Mouse (Mus musculus): ENCODE results near the gene Arl2bp. TPM values are rescaled to one million over a fixed set of nuclear protein-coding genes. Genes with fewer than 3 reads are reported as not detected.
A peak's percentile ranks its signal among the peaks of the same experiment; 100 is the strongest.

The Arl2bp gene
- polyA plus RNA-seq (2014; fragmentation: Nextera tagmentation; extraction: Ambion mirVana): 54.1 and 60.8 TPM in 2 replicates

DNA sequence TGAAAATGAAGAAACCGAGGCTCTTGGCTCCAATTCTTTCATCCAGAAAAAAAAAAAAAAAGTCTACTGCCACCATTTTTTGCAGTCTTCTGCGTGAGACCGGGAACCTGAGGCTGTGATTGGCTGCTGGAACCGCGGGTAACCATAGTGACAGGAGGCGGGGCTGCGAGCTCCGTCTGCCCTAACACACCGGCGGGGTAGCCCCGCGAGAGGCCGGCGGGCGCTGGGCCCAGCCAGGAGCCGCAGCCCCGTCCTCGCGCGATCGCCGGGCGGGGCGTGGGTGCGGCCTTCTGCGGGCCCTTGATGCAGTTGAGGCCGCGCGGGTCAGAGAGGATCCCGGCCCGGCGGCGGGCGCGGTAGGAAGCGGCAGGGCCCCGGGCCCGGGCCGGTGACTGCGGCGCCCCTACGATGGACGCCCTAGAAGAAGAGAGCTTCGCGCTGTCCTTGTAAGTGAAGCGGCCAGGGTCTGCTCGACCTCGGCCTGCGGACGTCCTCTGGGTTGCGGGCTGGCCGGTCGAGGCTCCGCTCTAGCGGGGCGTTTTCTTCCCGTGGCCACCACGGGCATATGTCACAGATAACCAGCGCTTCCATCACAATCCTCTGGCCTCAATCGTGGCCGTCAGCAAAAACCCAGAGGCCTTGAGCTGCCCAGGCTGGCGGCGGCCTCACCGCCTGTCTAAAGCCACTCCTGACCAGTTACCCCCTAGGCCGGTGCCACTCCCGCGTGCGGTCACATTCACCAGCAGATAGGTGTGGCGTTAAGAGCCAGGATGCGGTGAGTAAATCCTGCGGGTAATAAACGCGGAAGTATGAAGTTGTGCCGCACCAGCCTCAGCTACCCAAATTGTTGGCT, at the start of gene Arl2bp:
Arl2bp (plus strand) TSS at position 145 of the 853 bp plus-strand sequence.
- ATAC-seq (ENCODE audit: insufficient number of reproducible peaks, insufficient read depth, low FRiP score, low read depth): peak; percentile 99
- no peaks in the 10 kb centered on the region for H3K27me3 ChIP-seq (ENCODE audit: control insufficient read depth, insufficient read depth, low read length)
- H3K27ac ChIP-seq (replicated peaks in 1 of 2; ENCODE audit: control insufficient read depth in 1 of 2, insufficient read depth in 1 of 2, low read depth in 2 of 2, low read length in 2 of 2): peak within 1 kb of the TSS; percentile 78 to 86
- peak within 1 kb of the TSS; percentile 72 to 98 for H3K4me3 ChIP-seq (ENCODE audit: control insufficient read depth in 1 of 2, insufficient read depth in 1 of 2, low read depth in 1 of 2, low read length in 2 of 2)
- no peaks in the 10 kb centered on the region for H3K9me3 ChIP-seq (ENCODE audit: control insufficient read depth, low read length)
- peaks cover 2 to 9% of the 10 kb centered on the region in 2 experiments; a peak in 3 of 4 replicates for H3K4me1 ChIP-seq (ENCODE audit: control insufficient read depth in 2 of 2, insufficient read depth in 2 of 2, low read length in 2 of 2)
- peak within 1 kb of the TSS; percentile 75 for H3K4me2 ChIP-seq (ENCODE audit: low read length)
- WGBS: under 1% methylated on average over 72 of the region's 74 CpGs
- peak within 1 kb of the TSS; percentile 95 for H3K9ac ChIP-seq (ENCODE audit: low read length)
- peaks cover 33% of the 10 kb centered on the region for H3K36me3 ChIP-seq (ENCODE audit: control insufficient read depth, insufficient read depth, low read length)

DNA sequence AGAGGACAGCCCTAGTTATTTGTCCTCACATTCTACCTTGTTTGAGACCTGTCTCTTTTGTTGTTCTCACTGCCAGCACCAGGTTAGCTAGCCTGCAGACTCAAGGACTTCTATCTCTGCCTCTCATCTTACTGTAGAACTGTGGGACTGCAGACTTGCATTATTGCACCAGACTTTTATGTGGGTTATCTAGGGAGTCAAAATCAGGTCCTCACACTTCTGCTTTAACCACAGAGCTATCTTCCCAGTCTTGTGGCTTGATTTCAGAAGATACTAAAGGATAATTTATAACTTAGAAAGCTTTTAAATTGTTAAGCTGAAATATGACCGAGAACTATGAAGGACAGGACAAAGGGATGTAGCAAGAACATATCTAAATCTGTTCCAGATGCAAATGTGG, 41.5 kb upstream of the Arl2bp start:
- Histone ChIP-seq H3K4me1 (ENCODE audit: control insufficient read depth in 2 of 2, insufficient read depth in 2 of 2, low read length in 2 of 2) (no peaks in the 10 kb centered on the region), H3K27ac (replicated peaks in 1 of 2; ENCODE audit: control insufficient read depth in 1 of 2, insufficient read depth in 1 of 2, low read depth in 2 of 2, low read length in 2 of 2) (no peak overlapping the region), H3K9ac (ENCODE audit: low read length) (no peak overlapping the region), H3K36me3 (ENCODE audit: control insufficient read depth, insufficient read depth, low read length) (peaks cover 43% of the 10 kb centered on the region), H3K4me2 (ENCODE audit: low read length) (no peak overlapping the region), H3K4me3 (ENCODE audit: control insufficient read depth in 1 of 2, insufficient read depth in 1 of 2, low read depth in 1 of 2, low read length in 2 of 2) (no peak overlapping the region), H3K27me3 (ENCODE audit: control insufficient read depth, insufficient read depth, low read length) (no peaks in the 10 kb centered on the region), H3K9me3 (ENCODE audit: control insufficient read depth, low read length) (no peaks in the 10 kb centered on the region)
- WGBS: 93% methylated on average over 1 of the region's 1 CpGs
- ATAC-seq (ENCODE audit: insufficient number of reproducible peaks, insufficient read depth, low FRiP score, low read depth): no peak

DNA sequence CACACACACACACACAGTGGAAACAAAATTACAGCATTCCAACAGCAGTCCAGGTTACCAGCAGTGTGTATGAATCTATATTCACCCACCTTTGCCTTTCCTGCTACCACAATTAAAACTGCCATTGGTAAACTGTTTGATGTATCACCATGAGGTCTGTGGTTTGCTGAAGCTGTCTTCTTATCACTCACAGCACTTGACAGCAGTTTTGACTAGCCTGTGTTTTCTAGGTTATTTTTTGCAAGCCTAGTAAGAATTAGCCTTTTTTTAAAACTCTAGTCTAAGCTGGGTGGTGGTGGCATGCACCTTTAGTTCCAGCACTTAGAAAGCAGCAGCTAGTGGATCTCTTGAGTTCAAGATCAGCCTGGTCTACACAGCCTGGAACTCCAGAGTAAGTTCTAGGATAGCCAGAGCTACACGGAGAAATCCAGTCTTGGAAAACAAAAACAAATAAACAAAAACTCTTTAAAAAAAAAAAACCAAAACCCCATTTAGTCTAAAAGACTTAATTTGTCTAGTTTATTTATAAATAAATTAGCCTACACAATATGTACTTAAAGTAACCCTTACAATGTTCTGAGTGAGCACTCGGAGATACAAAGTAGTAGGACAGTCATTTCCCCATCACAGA, 32.7 kb upstream of the Arl2bp start:
- Histone ChIP-seq H3K9ac (ENCODE audit: low read length) (no peak overlapping the region), H3K9me3 (ENCODE audit: control insufficient read depth, low read length) (no peaks in the 10 kb centered on the region), H3K4me1 (ENCODE audit: control insufficient read depth in 2 of 2, insufficient read depth in 2 of 2, low read length in 2 of 2) (no peaks in the 10 kb centered on the region), H3K27me3 (ENCODE audit: control insufficient read depth, insufficient read depth, low read length) (no peaks in the 10 kb centered on the region), H3K36me3 (ENCODE audit: control insufficient read depth, insufficient read depth, low read length) (peaks cover 82% of the 10 kb centered on the region), H3K27ac (replicated peaks in 1 of 2; ENCODE audit: control insufficient read depth in 1 of 2, insufficient read depth in 1 of 2, low read depth in 2 of 2, low read length in 2 of 2) (no peak overlapping the region), H3K4me3 (ENCODE audit: control insufficient read depth in 1 of 2, insufficient read depth in 1 of 2, low read depth in 1 of 2, low read length in 2 of 2) (no peak overlapping the region), H3K4me2 (ENCODE audit: low read length) (no peak overlapping the region)
- ATAC-seq (ENCODE audit: insufficient number of reproducible peaks, insufficient read depth, low FRiP score, low read depth): no peak
- 87% methylated on average over 2 of the region's 2 CpGs for WGBS

DNA sequence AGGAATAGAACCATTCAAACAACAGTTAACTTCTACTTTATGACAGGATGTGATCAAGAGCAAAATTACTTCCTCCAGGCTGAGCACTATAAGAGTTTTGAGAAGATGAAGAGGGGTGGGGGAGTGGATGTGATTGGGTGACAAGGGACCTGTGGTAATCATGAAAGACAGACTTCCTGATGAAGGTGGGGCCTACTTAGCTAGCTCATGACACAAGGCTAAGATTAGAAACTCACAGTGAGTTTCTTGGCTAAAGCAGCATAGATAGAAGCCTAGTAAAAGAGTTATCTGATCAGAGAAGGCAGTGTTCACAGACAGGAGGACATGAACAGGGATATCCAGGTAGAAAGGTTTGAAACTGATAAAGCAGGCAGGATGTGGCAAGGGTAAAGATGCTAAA, 32.2 kb upstream of the Arl2bp start:
- Histone ChIP-seq H3K27ac (replicated peaks in 1 of 2; ENCODE audit: control insufficient read depth in 1 of 2, insufficient read depth in 1 of 2, low read depth in 2 of 2, low read length in 2 of 2) (no peak overlapping the region), H3K9ac (ENCODE audit: low read length) (no peak overlapping the region), H3K36me3 (ENCODE audit: control insufficient read depth, insufficient read depth, low read length) (peaks cover 84% of the 10 kb centered on the region), H3K4me2 (ENCODE audit: low read length) (no peak overlapping the region), H3K4me1 (ENCODE audit: control insufficient read depth in 2 of 2, insufficient read depth in 2 of 2, low read length in 2 of 2) (no peaks in the 10 kb centered on the region), H3K27me3 (ENCODE audit: control insufficient read depth, insufficient read depth, low read length) (no peaks in the 10 kb centered on the region), H3K9me3 (ENCODE audit: control insufficient read depth, low read length) (no peaks in the 10 kb centered on the region), H3K4me3 (ENCODE audit: control insufficient read depth in 1 of 2, insufficient read depth in 1 of 2, low read depth in 1 of 2, low read length in 2 of 2) (no peak overlapping the region)
- ATAC-seq (ENCODE audit: insufficient number of reproducible peaks, insufficient read depth, low FRiP score, low read depth): no peak

DNA sequence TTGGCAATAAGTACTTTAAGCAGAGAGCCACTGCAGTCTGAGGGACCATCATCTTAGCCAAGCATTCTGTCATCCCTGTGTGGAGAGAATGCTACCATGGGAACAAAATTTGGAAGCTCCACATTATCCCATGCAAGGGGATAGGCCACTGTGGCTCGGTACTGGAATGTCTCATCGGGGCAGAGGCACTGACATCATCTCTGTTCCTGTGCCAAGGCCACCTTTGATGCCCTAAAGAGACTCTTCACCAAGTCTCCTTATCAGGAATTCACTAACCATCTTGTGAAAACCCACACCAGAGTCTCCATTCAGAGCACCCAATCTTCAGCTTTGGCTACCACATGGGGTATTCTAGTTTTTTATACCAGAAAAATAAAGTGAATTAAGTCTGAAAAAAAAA, 25.2 kb upstream of the Arl2bp start:
- WGBS: 91% methylated on average over 2 of the region's 2 CpGs
- Histone ChIP-seq H3K36me3 (ENCODE audit: control insufficient read depth, insufficient read depth, low read length) (peaks cover 96% of the 10 kb centered on the region), H3K9me3 (ENCODE audit: control insufficient read depth, low read length) (no peaks in the 10 kb centered on the region), H3K4me1 (ENCODE audit: control insufficient read depth in 2 of 2, insufficient read depth in 2 of 2, low read length in 2 of 2) (no peaks in the 10 kb centered on the region), H3K27ac (replicated peaks in 1 of 2; ENCODE audit: control insufficient read depth in 1 of 2, insufficient read depth in 1 of 2, low read depth in 2 of 2, low read length in 2 of 2) (no peak overlapping the region), H3K27me3 (ENCODE audit: control insufficient read depth, insufficient read depth, low read length) (no peaks in the 10 kb centered on the region), H3K9ac (ENCODE audit: low read length) (no peak overlapping the region), H3K4me3 (ENCODE audit: control insufficient read depth in 1 of 2, insufficient read depth in 1 of 2, low read depth in 1 of 2, low read length in 2 of 2) (no peak overlapping the region), H3K4me2 (ENCODE audit: low read length) (no peak overlapping the region)
- no peak for ATAC-seq (ENCODE audit: insufficient number of reproducible peaks, insufficient read depth, low FRiP score, low read depth)

DNA sequence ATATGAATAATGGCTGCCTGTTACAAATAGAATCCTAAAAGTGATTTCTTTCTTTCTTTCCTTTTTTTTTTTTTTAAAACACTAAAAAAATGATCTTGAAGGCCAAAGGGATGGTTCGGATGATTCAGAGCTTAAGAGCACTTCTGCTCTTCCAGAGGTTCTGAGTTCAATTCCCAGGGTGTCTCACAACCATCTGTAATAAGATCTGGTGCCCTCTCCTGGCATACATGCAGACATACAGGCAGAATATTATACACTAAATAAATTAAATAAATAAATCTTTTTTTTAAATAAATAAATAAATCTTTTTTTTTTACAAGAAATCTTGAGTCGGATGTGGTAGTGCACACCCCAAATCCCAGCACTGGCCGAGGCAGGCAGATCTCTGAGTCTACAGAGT, 24.5 kb upstream of the Arl2bp start:
- H3K4me3 ChIP-seq (ENCODE audit: control insufficient read depth in 1 of 2, insufficient read depth in 1 of 2, low read depth in 1 of 2, low read length in 2 of 2): no peak overlapping the region
- H3K4me1 ChIP-seq (ENCODE audit: control insufficient read depth in 2 of 2, insufficient read depth in 2 of 2, low read length in 2 of 2): no peaks in the 10 kb centered on the region
- no peaks in the 10 kb centered on the region for H3K9me3 ChIP-seq (ENCODE audit: control insufficient read depth, low read length)
- no peak overlapping the region for H3K27ac ChIP-seq (replicated peaks in 1 of 2; ENCODE audit: control insufficient read depth in 1 of 2, insufficient read depth in 1 of 2, low read depth in 2 of 2, low read length in 2 of 2)
- WGBS: 94% methylated on average over 3 of the region's 3 CpGs
- no peaks in the 10 kb centered on the region for H3K27me3 ChIP-seq (ENCODE audit: control insufficient read depth, insufficient read depth, low read length)
- peaks cover 96% of the 10 kb centered on the region for H3K36me3 ChIP-seq (ENCODE audit: control insufficient read depth, insufficient read depth, low read length)
- no peak overlapping the region for H3K9ac ChIP-seq (ENCODE audit: low read length)
- ATAC-seq (ENCODE audit: insufficient number of reproducible peaks, insufficient read depth, low FRiP score, low read depth): no peak
- H3K4me2 ChIP-seq (ENCODE audit: low read length): no peak overlapping the region

DNA sequence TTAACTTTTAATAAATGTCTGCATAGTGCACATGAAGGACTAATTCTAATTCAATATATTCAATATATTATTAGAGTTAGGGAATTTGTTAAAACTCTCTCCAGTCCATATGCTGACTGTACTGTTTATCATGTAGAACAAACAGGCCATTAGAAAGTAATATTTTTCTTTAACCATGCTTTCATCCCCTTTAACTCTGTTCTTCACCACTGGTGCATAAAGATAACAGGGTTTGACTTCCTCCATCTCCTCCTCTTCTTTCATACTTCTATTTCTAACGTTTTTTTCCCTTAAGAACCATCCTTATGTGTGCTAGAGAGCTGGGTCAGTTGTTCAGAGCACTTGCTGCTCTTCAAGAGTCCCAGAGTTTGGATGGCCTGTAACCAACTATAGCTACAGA, 21.2 kb upstream of the Arl2bp start:
- no peak overlapping the region for H3K9ac ChIP-seq (ENCODE audit: low read length)
- no peak overlapping the region for H3K27ac ChIP-seq (replicated peaks in 1 of 2; ENCODE audit: control insufficient read depth in 1 of 2, insufficient read depth in 1 of 2, low read depth in 2 of 2, low read length in 2 of 2)
- H3K36me3 ChIP-seq (ENCODE audit: control insufficient read depth, insufficient read depth, low read length): peaks cover 88% of the 10 kb centered on the region
- no peak overlapping the region for H3K4me2 ChIP-seq (ENCODE audit: low read length)
- no peak overlapping the region for H3K4me3 ChIP-seq (ENCODE audit: control insufficient read depth in 1 of 2, insufficient read depth in 1 of 2, low read depth in 1 of 2, low read length in 2 of 2)
- no peaks in the 10 kb centered on the region for H3K27me3 ChIP-seq (ENCODE audit: control insufficient read depth, insufficient read depth, low read length)
- WGBS: 44% methylated on average over 1 of the region's 1 CpGs
- no peaks in the 10 kb centered on the region for H3K4me1 ChIP-seq (ENCODE audit: control insufficient read depth in 2 of 2, insufficient read depth in 2 of 2, low read length in 2 of 2)
- ATAC-seq (ENCODE audit: insufficient number of reproducible peaks, insufficient read depth, low FRiP score, low read depth): no peak
- no peaks in the 10 kb centered on the region for H3K9me3 ChIP-seq (ENCODE audit: control insufficient read depth, low read length)

All from heart, embryonic 14.5 days (tissue).